Mouse (Mus musculus): ENCODE data around the gene A730061H03Rik.

- TF ChIP-seq FLI1 (IDR thresholded peaks at IDR 0.05; ENCODE audit: low read length) (no peak), GATA1 (IDR thresholded peaks at IDR 0.05; ENCODE audit: borderline replicate concordance, low read length) (no peak)
Observed at GRCm38 (mm10) chr14:55513927-55514326, 46.3 kb downstream of the A730061H03Rik start.
